Mouse (Mus musculus) v-Abl transformed pro-B cells (cell line): ENCODE results near the gene Cox10.
"Not testable (repeated sequence)": the region's sequence is repeated elsewhere in the genome, so short reads cannot be mapped to it uniquely, and the experiment has no call there.

ENCODE experiments used
- in situ Hi-C, 2 experiments: fragments of 400-800 bp; cut with MboI; formaldehyde crosslinking; loops; one replicate each; pipeline ENCODE4 v1.15.1; 2025; ENCODE audit not compliant: unreplicated experiment in 2 of 2

The Cox10 gene

GRCm38 (mm10) chr11:64078956-64079726, at the start of gene Cox10:
Gene Cox10 (minus strand): TSS chr11:64079468.
- in situ Hi-C loops, result loop anchor here in 1 of 2 experiments (5.0 kb wide), 1 partner anchor 107 kb away; no protein-coding TSS in a partner anchor

GRCm38 (mm10) chr11:64128016-64128415, 48.7 kb upstream of the Cox10 start:
- in situ Hi-C loops, result no loop called here

- in situ Hi-C loops, result no loop called here
Observed at GRCm38 (mm10) chr11:64125471-64125870, 46.2 kb upstream of the Cox10 start.

- in situ Hi-C loops, result not testable (repeated sequence)
Observed at GRCm38 (mm10) chr11:64123174-64123573, 43.9 kb upstream of the Cox10 start.

- in situ Hi-C loops, result no loop called here
Observed at GRCm38 (mm10) chr11:64116711-64117110, 37.4 kb upstream of the Cox10 start.

GRCm38 (mm10) chr11:64115822-64116221, 36.6 kb upstream of the Cox10 start:
- in situ Hi-C loops, result no loop called here

- in situ Hi-C loops, result no loop called here
Observed at GRCm38 (mm10) chr11:64115101-64115500, 35.8 kb upstream of the Cox10 start.

GRCm38 (mm10) chr11:64100060-64100459, 20.8 kb upstream of the Cox10 start:
- in situ Hi-C loops, result no loop called here

GRCm38 (mm10) chr11:64093058-64093457, 13.8 kb upstream of the Cox10 start:
- in situ Hi-C loops, result no loop called here

- in situ Hi-C loops, result no loop called here
Observed at GRCm38 (mm10) chr11:64091150-64091549, 11.9 kb upstream of the Cox10 start.

GRCm38 (mm10) chr11:64089682-64090081, 10.4 kb upstream of the Cox10 start:
- in situ Hi-C loops, result no loop called here

- in situ Hi-C loops, result no loop called here
Observed at GRCm38 (mm10) chr11:64085888-64086287, 6.6 kb upstream of the Cox10 start.

- in situ Hi-C loops, result loop anchor here in 1 of 2 experiments (5.0 kb wide), 1 partner anchor 107 kb away; no protein-coding TSS in a partner anchor
Observed at GRCm38 (mm10) chr11:64079727-64080081, 436 bp upstream of the Cox10 start.

- in situ Hi-C loops, result loop anchor here in 1 of 2 experiments (5.0 kb wide), 1 partner anchor 104 kb away; no protein-coding TSS in a partner anchor
Observed at GRCm38 (mm10) chr11:64076212-64076611, 3.1 kb downstream of the Cox10 start.

- in situ Hi-C loops, result loop anchor here in 1 of 2 experiments (25.0 kb wide), 1 partner anchor 1186 kb away; the partner anchor contains the start of gene Tvp23b
Observed at GRCm38 (mm10) chr11:64073379-64073778, 5.9 kb downstream of the Cox10 start.

- in situ Hi-C loops, result loop anchor here in 1 of 2 experiments (25.0 kb wide), 1 partner anchor 1184 kb away; the partner anchor contains the start of gene Tvp23b
Observed at GRCm38 (mm10) chr11:64071536-64071935, 7.7 kb downstream of the Cox10 start.

- in situ Hi-C loops, result loop anchor here in 1 of 2 experiments (25.0 kb wide), 1 partner anchor 1179 kb away; the partner anchor contains the start of gene Tvp23b
Observed at GRCm38 (mm10) chr11:64066001-64066400, 13.3 kb downstream of the Cox10 start.

GRCm38 (mm10) chr11:64063130-64063529, 16.1 kb downstream of the Cox10 start:
- in situ Hi-C loops, result loop anchor here in 1 of 2 experiments (25.0 kb wide), 1 partner anchor 1176 kb away; the partner anchor contains the start of gene Tvp23b

GRCm38 (mm10) chr11:64062226-64062625, 17.0 kb downstream of the Cox10 start:
- in situ Hi-C loops, result loop anchor here in 1 of 2 experiments (25.0 kb wide), 1 partner anchor 1175 kb away; the partner anchor contains the start of gene Tvp23b

- in situ Hi-C loops, result loop anchor here in 1 of 2 experiments (25.0 kb wide), 1 partner anchor 1172 kb away; the partner anchor contains the start of gene Tvp23b
Observed at GRCm38 (mm10) chr11:64059305-64059704, 20.0 kb downstream of the Cox10 start.

GRCm38 (mm10) chr11:64058474-64058873, 20.8 kb downstream of the Cox10 start:
- in situ Hi-C loops, result loop anchor here in 1 of 2 experiments (25.0 kb wide), 1 partner anchor 1171 kb away; the partner anchor contains the start of gene Tvp23b
